Mouse (Mus musculus): ENCODE results near the gene Tekt4.

Tekt4 gene

DNA sequence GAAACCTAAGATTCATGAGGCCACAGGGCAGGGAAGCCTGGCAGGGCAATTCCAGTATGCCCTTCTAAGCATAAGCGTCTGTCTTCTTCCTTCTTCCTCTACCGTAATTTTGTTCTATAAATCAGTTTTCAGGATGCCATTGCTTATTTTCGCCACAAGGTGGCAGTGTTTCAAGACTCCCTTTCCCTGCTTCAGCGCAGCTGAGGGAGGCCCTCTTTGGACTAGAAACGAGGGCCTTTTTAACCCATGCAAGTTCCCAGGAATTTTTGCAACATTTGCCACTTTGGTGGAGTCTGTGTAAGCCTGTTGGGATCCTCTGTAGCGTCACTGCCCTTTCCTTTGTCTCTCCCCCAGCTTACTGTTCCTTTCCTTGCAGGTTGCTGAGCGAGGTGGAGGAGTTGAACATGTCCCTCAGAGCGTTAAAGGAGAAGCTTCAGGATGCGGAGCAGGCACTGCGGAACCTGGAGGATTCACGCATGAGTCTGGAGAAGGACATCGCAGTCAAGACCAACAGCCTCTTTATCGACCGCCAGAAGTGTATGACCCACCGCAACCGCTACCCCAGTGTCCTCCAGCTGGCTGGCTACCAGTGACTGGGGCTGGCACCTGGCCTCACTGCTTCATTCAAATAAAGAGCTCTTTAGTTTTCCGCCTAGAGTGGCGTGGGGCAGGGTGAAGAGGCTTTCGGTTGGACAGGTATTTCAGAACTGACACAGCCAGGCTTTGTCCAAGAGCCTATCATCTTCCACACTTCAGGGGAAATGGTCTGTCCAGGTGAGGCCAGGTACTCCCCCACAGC is 21.7 kb downstream of the Tekt4 start:
- peak; percentile 78 for DNase-seq (ENCODE audit: low spot score)

GRCm38 (mm10) chr17:25480152-25480551 is 25.7 kb downstream of the Tekt4 start:
- no peak for DNase-seq (ENCODE audit: low spot score)

GRCm38 (mm10) chr17:25480820-25481219 is 26.4 kb downstream of the Tekt4 start:
- no peak for DNase-seq (ENCODE audit: low spot score)

DNA sequence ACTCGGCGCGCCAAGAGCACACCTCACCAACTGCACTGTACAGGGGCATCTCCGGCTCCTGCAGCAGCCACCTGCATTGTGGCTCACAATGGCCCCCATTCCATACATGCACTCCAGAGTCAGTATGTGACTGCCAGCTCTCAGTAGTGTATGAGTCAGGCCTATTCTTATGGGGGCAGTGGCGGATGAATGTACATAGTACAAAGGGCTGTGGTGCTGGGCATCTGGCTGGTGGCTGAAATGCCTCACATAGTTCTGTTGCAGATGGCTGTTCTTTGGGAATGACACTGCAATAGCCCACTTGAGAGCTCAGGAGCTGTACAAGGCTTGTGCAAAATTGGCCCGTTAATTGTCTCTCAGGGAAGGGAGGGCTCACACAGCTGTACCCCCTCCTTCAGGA is 27.7 kb downstream of the Tekt4 start:
- no peak for DNase-seq (ENCODE audit: low spot score)

- DNase-seq (ENCODE audit: low spot score): peak; percentile 81
These were observed 42.6 kb downstream of the Tekt4 start, which contains the start of gene Sstr5 for GRCm38 (mm10) chr17:25497013-25497412. Gene Sstr5, minus strand, starts transcription at chr17:25497288.

- no peak for DNase-seq (ENCODE audit: low spot score)
These were observed 48.2 kb downstream of the Tekt4 start for GRCm38 (mm10) chr17:25502599-25502998.

GRCm38 (mm10) chr17:25507799-25508198 is 53.4 kb downstream of the Tekt4 start:
- peak; percentile 84 for DNase-seq (ENCODE audit: low spot score)

DNA sequence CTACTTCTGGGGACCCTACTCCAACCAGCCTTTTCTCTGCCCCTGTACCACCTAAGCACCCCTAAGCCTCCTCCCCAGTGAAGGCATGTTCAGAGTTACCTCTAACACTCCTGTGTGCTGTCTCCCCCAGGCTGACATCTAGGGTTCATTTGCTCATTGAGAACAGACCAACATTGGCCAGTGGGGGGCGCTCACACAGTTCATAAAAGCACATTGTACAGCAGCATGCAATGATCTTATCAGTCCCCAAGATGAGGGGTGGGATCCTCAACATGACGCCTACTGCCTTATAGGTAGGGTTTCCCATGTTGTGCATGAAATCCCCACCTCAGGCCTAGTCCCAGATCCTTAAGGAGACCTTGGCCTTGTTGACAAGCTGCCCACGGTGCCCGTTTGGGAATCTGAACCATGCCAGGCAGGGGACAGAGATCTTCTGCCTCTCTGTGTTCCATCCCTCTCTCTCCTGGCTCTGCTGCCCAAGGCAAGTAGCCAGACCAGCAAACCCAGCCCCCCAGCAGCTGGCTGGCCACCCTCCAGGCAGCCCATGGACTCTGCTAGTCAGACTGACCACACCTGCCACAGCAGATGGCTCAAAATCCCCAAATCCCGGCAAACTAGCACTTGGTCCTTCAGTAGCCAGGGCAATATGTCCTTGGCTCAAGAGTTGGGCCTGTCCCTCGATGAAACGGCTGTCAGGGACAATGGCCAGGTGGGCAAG is 54.6 kb downstream of the Tekt4 start:
- DNase-seq (ENCODE audit: low spot score): peak; percentile 74

- DNase-seq (ENCODE audit: low spot score): no peak
These were observed 55.8 kb downstream of the Tekt4 start for GRCm38 (mm10) chr17:25510074-25510830.

DNA sequence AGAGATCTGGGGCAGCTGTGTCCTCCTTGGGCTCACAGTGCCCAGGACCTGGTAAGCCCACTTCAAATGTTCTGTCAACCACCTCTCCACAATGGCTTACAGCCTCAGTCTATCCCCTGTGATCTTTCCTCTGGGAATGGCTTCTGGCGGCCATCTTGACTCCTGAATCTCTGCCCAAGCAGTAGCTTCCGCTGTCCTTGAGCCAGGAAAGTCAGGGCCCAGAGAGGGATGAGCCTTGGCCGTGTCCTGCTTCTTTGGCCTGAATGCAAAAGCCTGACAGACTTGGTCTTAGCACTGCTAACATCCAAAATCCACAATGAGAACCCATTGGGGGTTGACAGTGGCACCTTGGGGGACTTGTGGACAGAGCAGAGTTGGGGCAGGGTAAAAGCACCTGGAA is 57.5 kb downstream of the Tekt4 start:
- DNase-seq (ENCODE audit: low spot score): no peak

- no peak for DNase-seq (ENCODE audit: low spot score)
These were observed 59.6 kb downstream of the Tekt4 start for GRCm38 (mm10) chr17:25514055-25514454.

DNA sequence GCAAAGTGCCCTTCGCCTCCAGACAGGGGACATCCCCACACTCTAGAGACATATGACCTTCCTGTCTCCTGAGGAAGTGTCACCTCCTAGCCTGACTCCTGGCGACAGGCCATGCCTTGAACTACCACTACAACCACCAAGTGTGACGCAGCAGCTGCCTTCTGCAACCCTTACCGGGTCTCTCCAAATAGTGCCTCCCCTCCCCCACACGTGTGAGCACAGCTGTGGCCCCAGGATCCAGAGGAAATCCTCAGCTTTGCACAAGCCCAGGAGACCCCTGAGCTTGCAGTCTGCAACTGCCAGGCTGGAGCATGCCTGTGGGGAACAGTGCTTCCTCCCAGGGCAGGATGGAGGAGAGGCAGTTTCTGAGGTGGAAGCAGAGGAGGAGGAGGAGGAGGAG is 61.9 kb downstream of the Tekt4 start:
- no peak for DNase-seq (ENCODE audit: low spot score)

- DNase-seq (ENCODE audit: low spot score): no peak
These were observed 63.7 kb downstream of the Tekt4 start for GRCm38 (mm10) chr17:25518144-25518543.

DNA sequence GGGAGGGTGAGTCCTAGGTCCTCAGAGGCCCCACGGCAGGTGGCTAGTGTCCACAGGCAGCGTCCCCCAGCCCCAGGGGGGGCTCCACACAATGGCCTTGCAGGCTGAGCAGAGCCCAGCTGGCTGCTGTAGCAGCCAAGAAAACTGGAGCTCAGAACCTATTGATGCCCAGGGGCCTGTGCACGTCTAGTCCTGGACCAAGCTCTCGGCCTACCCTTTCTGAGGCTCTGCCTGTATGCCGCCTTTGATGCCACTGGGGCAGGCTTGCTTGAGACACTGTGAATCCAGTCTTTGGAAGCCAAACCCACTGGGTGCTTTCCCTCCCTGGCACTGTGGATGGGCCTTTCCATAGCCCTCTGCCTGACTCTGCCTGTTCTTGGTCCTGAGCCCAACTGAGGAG is 65.1 kb downstream of the Tekt4 start:
- DNase-seq (ENCODE audit: low spot score): no peak

GRCm38 (mm10) chr17:25520492-25520891 is 66.1 kb downstream of the Tekt4 start:
- no peak for DNase-seq (ENCODE audit: low spot score)

GRCm38 (mm10) chr17:25522080-25522479 is 67.7 kb downstream of the Tekt4 start:
- DNase-seq (ENCODE audit: low spot score): no peak
